Mouse (Mus musculus): Measurements from ENCODE around the gene Methig1.
"Not testable (repeated sequence)": the region's sequence is repeated elsewhere in the genome, so short reads cannot be mapped to it uniquely, and the experiment has no call there.

Gene Methig1

GRCm38 (mm10) chr15:100337847-100338246 is 15.1 kb upstream of the Methig1 start:
- DNase-seq (ENCODE audit: low spot score in 2 of 2): not testable (repeated sequence)

GRCm38 (mm10) chr15:100341314-100341980 is 11.5 kb upstream of the Methig1 start:
- DNase-seq (ENCODE audit: low spot score in 2 of 2): not testable (repeated sequence)

GRCm38 (mm10) chr15:100345484-100345883 is 7.5 kb upstream of the Methig1 start:
- no peak for DNase-seq (ENCODE audit: low spot score in 2 of 2)

GRCm38 (mm10) chr15:100346761-100347160 is 6.2 kb upstream of the Methig1 start:
- no peak for DNase-seq (ENCODE audit: low spot score in 2 of 2)

- no peak for DNase-seq (ENCODE audit: low spot score in 2 of 2)
These were observed 3.5 kb upstream of the Methig1 start for GRCm38 (mm10) chr15:100349496-100349895.

- DNase-seq (ENCODE audit: low spot score in 2 of 2): no peak
These were observed 1.4 kb upstream of the Methig1 start for GRCm38 (mm10) chr15:100351501-100352060.

GRCm38 (mm10) chr15:100353399-100353798 is 450 bp downstream of the Methig1 start:
- DNase-seq (ENCODE audit: low spot score in 2 of 2): not testable (repeated sequence)

- no peak for DNase-seq (ENCODE audit: low spot score in 2 of 2)
These were observed 2.9 kb downstream of the Methig1 start for GRCm38 (mm10) chr15:100355876-100356275.

GRCm38 (mm10) chr15:100364242-100364641 is 11.3 kb downstream of the Methig1 start, which contains the start of gene Higd1c:
Higd1c (plus strand) TSS chr15:100364542.
- DNase-seq (ENCODE audit: low spot score in 2 of 2): no peak

GRCm38 (mm10) chr15:100365967-100366366 is 13.0 kb downstream of the Methig1 start:
- not testable (repeated sequence) for DNase-seq (ENCODE audit: low spot score in 2 of 2)

- DNase-seq (ENCODE audit: low spot score in 2 of 2): no peak
These were observed 14.2 kb downstream of the Methig1 start for GRCm38 (mm10) chr15:100367119-100367518.

GRCm38 (mm10) chr15:100375066-100375465 is 22.1 kb downstream of the Methig1 start:
- peak in 1 of 2 experiments; percentile 29 for DNase-seq (ENCODE audit: low spot score in 2 of 2)

GRCm38 (mm10) chr15:100377847-100378505 is 25.0 kb downstream of the Methig1 start:
- DNase-seq (ENCODE audit: low spot score in 2 of 2): not testable (repeated sequence)

GRCm38 (mm10) chr15:100379658-100380057 is 26.7 kb downstream of the Methig1 start:
- no peak for DNase-seq (ENCODE audit: low spot score in 2 of 2)

- no peak for DNase-seq (ENCODE audit: low spot score in 2 of 2)
These were observed 27.2 kb downstream of the Methig1 start for GRCm38 (mm10) chr15:100380104-100380503.

- no peak for DNase-seq (ENCODE audit: low spot score in 2 of 2)
These were observed 32.8 kb downstream of the Methig1 start for GRCm38 (mm10) chr15:100385705-100386104.

- no peak for DNase-seq (ENCODE audit: low spot score in 2 of 2)
These were observed 34.7 kb downstream of the Methig1 start for GRCm38 (mm10) chr15:100387544-100388223.

GRCm38 (mm10) chr15:100388224-100388835 is 35.4 kb downstream of the Methig1 start:
- no peak for DNase-seq (ENCODE audit: low spot score in 2 of 2)

GRCm38 (mm10) chr15:100388886-100389285 is 35.9 kb downstream of the Methig1 start:
- DNase-seq (ENCODE audit: low spot score in 2 of 2): no peak

GRCm38 (mm10) chr15:100391066-100391465 is 38.1 kb downstream of the Methig1 start:
- no peak for DNase-seq (ENCODE audit: low spot score in 2 of 2)

GRCm38 (mm10) chr15:100391599-100391998 is 38.6 kb downstream of the Methig1 start:
- DNase-seq (ENCODE audit: low spot score in 2 of 2): no peak

GRCm38 (mm10) chr15:100393016-100393415 is 40.1 kb downstream of the Methig1 start:
- DNase-seq (ENCODE audit: low spot score in 2 of 2): no peak

Measured in urinary bladder, postnatal 4 days (tissue).